Mouse (Mus musculus): ENCODE results near the gene Nxph4.

Gene Nxph4

GRCm38 (mm10) chr10:127516576-127517260 lies 17.6 kb downstream of the Nxph4 start:
- in situ Hi-C loops (cut with MboI, MseI) = loop anchor here (10.0 kb wide), 1 partner anchor 568 kb away; the partner anchor contains the start of gene Atp5b

DNA sequence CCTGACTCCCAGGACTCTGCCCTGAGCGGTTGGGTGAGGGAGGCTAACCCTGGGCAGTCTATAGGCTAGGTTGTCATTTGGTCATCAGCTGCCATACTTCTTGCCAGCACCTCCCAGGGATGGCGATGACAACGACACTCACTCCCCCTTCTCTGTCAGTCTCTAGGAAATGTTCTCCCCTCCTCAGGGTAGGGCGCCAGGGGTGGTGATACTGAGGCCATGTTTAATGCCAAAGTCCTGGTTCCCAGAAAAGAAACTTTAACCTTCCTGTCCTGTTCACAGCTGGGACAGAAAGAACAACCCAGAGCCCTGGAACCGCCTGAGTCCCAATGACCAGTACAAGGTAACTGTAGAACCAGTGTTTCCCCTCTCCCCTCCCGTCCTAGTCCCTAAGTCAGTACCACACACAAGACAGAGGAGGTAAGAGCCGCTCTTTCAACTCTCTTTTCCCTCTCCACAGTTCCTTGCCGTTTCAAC lies 18.3 kb downstream of the Nxph4 start:
- in situ Hi-C loops (cut with MboI, MseI) = loop anchor here (10.0 kb wide), 1 partner anchor 569 kb away; the partner anchor contains the start of gene Atp5b

GRCm38 (mm10) chr10:127515271-127515982 lies 18.9 kb downstream of the Nxph4 start:
- in situ Hi-C loops (cut with MboI, MseI) = loop anchor here (10.0 kb wide), 1 partner anchor 569 kb away; the partner anchor contains the start of gene Atp5b

GRCm38 (mm10) chr10:127514764-127515163 lies 19.6 kb downstream of the Nxph4 start, which contains the start of gene Ndufa4l2:
Gene Ndufa4l2 (plus strand): TSS chr10:127514967.
- in situ Hi-C loops (cut with MboI, MseI) = loop anchor here (10.0 kb wide), 1 partner anchor 570 kb away; the partner anchor contains the start of gene Atp5b

- in situ Hi-C loops (cut with MboI, MseI) = loop anchor here (10.0 kb wide), 1 partner anchor 571 kb away; the partner anchor contains the start of gene Atp5b
Measured at GRCm38 (mm10) chr10:127514111-127514698, 20.2 kb downstream of the Nxph4 start.

DNA sequence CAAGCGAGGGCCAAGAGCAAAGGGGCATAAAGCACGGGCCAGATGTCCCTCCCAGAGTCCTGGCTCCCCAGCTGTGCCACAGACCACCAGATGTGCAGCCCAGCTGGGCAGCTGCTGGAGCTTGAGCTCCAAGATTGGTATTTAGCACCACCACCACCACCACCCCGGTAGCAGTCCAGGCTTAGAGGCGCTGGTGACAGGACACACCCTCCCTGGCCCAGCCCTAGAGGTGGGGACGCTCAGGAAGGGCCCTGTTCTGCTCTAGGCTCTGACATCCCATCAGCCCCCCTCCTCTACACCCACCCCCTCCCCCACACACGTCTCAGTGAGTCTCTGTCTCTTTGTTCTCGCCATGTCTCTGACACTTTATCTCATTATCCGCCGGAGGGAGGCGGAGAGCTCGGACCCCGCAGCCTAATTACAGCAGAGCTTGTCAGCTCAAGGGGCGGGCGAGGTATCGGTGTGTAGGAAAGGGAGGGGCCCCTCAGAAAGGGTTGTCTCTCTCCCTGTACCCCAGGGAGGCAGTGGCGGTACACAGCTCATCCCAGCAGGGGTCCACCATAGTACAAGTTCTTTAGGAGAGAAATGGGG lies 20.8 kb downstream of the Nxph4 start:
- in situ Hi-C loops (cut with MboI, MseI) = loop anchor here (10.0 kb wide), 1 partner anchor 571 kb away; the partner anchor contains the start of gene Atp5b

DNA sequence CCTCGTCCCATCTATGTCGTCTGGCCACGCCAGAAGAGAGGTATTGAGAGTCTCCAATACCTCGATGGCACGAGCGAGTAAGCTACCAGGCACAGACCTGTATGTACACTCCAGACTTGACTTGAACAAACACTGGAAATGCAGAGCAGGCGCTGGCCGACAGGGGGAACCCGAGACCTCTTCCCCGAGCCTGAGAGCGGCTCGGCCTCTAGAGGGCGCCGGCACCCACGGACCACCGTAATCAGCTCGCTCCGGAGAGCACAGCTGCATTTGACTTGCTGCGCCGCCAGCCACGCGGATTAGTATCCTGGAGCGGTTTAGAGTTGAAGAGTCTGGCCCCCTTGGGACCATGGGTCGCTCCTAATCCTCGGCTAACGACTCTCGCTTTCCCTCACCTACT lies 21.5 kb downstream of the Nxph4 start:
- in situ Hi-C loops (cut with MboI, MseI) = loop anchor here (10.0 kb wide), 1 partner anchor 572 kb away; the partner anchor contains the start of gene Atp5b

GRCm38 (mm10) chr10:127512307-127512666 lies 22.1 kb downstream of the Nxph4 start:
- in situ Hi-C loops (cut with MboI, MseI) = loop anchor here (10.0 kb wide), 1 partner anchor 573 kb away; the partner anchor contains the start of gene Atp5b

- in situ Hi-C loops (cut with MboI, MseI) = loop anchor here (10.0 kb wide), 1 partner anchor 573 kb away; the partner anchor contains the start of gene Atp5b
Measured at GRCm38 (mm10) chr10:127511634-127512306, 22.6 kb downstream of the Nxph4 start.

- in situ Hi-C loops (cut with MboI, MseI) = loop anchor here (10.0 kb wide), 1 partner anchor 574 kb away; the partner anchor contains the start of gene Atp5b
Measured at GRCm38 (mm10) chr10:127510895-127511617, 23.3 kb downstream of the Nxph4 start.

DNA sequence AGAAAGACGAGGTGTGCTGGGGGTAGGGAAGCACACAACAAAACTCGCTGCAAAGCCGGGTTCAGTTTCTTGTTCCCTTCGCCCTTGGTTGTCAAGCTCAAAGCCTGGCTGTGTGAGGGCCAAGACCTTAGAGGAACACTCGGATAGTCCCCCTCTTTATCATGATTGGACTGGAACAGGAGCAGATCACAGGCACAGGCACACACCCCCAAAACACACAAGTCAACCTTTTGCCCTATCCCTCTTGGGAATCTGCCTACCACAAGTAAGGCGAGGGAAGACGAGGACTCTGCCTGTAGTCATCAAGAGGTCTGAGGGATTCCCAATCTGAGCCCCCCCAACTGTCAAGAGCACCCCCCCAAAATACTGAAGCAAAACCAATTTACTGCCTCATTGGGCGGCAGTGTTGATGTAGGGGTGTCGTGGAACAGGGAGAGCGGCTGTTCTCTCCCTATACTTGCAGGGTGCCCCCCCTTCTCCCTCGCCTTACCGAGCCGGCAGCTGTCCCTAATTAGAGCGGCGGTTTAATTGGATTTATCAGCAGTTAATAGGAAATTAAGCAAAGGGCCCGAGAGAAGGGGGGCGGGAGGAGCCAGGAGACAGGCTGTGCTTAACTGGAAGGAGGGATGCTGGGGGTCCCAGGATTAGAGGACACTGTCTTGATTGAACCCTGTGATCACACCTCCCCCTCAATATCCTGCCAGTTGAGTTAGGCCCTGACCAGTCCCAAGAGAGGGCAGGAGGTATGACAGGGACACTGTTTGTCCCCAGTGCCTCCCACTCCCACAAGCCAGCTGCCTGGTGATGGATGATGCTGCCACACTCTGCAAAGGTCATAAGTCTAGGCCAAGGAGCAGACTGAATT lies 24.3 kb downstream of the Nxph4 start:
- in situ Hi-C loops (cut with MboI, MseI) = loop anchor here (5.0 to 10.0 kb wide), 2 partner anchors 32 to 575 kb away; partner anchors contain the start of gene Atp5b

DNA sequence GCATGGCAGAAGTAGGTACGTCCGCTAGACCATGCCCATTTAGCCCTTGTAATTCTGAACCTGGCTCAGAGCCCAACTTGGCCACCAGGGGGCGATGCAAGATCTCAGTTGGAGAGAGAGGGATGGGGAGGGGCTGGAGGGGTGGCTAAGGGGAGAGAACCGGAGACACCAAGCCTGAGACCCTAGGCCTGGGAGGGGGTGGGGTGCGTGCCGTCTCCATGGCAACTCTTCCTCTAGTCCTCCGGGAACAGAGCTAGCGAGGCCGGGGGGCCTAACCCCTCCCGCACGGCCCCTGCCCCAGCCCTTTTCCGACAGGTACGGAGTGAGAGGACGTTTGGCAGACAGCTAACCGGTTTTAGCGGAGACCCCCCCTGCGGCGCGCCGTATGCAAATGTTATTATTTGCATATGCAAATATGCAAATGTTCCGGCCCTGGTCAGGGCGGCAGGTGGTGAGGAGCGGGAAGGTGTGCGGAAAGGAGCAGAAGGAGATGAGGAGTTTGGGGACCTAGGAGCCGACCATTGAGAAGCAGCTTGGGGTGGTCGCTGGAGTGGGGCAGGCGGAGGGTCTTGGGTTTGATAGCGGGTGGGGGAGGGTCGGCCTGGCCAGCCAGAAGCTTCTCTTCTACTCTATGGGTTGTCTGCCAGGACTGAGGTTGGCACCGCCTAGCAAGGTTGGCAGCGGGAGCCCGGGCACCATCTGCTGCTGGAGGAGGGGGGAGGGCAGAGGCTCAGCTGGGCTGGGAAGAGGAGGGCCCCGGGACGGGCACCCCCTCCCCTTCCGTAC lies 25.1 kb downstream of the Nxph4 start:
- in situ Hi-C loops (cut with MboI, MseI) = loop anchor here (5.0 kb wide), 1 partner anchor 33 kb away; no protein-coding TSS in a partner anchor

- in situ Hi-C loops (cut with MboI, MseI) = loop anchor here (5.0 kb wide), 1 partner anchor 34 kb away; no protein-coding TSS in a partner anchor
Measured at GRCm38 (mm10) chr10:127508239-127508638, 26.1 kb downstream of the Nxph4 start.

DNA sequence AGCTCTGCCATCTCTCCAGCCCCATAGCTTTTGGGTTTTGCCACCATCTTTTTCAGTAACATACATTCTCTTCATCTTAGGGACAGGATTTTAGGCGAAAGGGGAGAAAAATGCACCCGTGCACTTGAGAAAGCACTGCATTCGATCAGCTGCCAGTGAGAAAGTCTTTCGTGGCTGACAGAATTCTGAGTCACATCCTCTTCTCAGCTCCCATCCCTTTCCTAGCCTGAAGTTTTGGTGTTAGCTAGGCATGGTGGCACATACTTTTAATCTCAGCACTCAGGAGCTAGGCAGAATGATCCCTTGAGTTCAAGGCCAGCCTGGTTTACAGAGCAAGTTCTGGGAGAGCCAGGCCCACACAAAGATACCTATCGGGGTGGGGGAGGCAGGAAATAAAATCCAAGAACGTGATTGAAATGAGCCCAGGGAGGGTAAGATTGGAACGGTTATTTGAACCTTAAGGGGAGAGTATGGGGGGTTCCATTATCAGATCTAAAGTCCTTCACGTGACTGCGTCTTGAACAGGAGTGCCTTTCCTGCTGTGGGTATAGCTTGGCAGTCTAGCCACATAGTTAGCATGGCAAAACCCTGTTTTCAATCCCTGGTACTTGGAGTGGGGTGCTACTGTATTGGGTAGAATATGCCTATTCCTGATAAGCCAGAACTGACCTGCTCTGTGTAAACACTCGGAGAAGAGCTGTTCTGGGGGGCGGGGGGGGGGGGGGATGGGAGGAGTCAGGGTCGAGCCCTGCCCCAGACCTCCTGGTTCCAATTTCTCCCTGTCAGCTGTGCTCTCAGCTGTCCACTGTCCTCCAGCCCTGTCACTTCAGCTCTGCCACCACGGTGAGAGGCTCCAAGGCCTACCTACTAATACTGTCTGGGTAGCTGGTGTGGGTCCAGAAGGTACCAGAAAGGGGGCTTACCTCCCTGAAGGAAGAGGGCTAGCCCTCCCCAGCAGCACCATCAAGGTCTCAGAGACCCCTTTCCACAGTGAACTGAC lies 33.2 kb downstream of the Nxph4 start, which contains the start of gene Stac3:
Gene Stac3, plus strand, starts transcription at position 793 of the 1,000 bp plus-strand sequence.
- in situ Hi-C loops (cut with MboI, MseI) = no loop called here

- in situ Hi-C loops (cut with MboI, MseI) = no loop called here
Measured at GRCm38 (mm10) chr10:127500042-127500441, 34.3 kb downstream of the Nxph4 start.

DNA sequence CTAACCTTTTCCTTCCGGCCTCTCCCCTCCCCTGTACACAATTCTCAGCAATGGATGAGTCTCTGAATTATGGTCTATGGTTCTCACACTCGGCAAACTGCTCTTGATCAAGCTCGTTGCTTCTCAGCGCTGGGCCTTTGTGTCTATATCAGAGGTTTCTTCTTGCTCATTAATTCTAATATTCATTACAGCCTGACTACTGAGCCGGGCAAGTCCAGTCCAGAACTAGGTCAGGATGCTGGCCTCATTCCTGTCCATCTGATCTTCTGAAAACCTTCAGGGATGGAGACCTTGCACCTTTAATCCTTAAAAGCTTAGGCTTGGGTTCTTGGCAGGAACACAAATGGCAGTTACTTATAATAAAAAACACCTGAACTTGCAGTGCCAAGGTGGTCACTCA lies 34.8 kb downstream of the Nxph4 start:
- in situ Hi-C loops (cut with MboI, MseI) = no loop called here

DNA sequence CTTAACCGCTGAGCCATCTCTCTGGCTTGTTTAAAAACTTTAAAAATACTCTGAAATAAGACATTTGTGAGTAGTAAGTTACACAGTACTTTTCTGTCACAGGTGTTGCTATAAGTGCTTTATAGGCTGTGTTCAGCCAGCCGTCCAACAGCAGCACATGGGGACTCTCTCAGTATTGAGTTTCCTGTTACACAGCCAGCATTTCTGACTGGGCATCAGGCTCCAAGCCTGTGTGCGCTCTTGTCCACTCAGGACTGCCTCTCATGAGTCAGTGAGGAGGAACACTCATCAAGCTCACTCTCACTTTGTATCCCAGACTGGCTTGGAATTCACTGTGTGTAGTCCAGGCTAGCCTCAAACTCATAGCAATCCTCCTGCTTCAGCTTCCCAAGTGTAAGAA lies 38.2 kb downstream of the Nxph4 start:
- in situ Hi-C loops (cut with MboI, MseI) = no loop called here
